ENCODE assay signal across 20 mouse cellular contexts in the genomic region with DNA sequence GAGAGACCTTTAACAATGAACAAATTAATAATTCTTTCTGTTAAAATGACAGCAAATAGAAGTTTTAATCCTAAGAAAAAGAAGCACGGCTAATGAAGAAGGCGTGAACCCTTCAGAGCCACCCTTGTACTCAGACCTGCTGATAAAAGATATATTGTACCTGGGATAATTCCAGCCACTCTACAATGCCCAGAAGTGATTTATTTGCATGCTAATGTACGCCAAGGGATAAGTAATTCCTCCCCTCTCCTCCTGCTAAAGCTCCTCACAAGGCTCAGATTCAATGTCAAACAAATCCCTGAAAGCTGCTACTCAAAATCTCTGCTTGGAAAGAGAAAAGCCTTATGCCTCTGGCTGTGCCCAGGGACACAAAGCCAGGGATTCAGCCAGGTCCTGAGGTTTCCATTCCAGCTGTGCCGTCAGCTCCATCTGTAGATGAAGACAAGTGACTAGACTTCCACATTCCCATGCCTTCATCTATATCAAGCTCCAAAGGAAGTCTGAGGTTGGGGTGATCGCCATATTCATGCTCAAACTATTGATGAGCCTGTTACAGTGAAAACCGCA.
DNase-seq lines count a peak whose midpoint lies in the region; ATAC-seq lines count a peak whose summit lies in the region.
"Had no signal": no experiment of that assay in that cellular context is flagged by ENCODE, and none has a peak within 500 bp of the region (broad histone marks: within the 10 kb centered on the region; RNA-seq: fewer than 3 reads in every experiment).

No protein-coding gene starts in this region.

- no peak overlapping the region for H3K4me2 ChIP-seq in midbrain, embryonic 11.5 days
- H3K4me2 ChIP-seq in midbrain, embryonic 15.5 days: no peak overlapping the region
- H3K4me2 ChIP-seq in neural tube, embryonic 14.5 days (ENCODE audit: low read depth, low read length): no peak overlapping the region
- H3K4me2 ChIP-seq in forebrain, embryonic 13.5 days: no peak overlapping the region
- H3K4me2 ChIP-seq: embryonic facial prominence, embryonic 13.5 days; forebrain, embryonic 12.5 days; heart, embryonic 13.5 days; hindbrain, embryonic 13.5 days had no signal

- H3K9me3 ChIP-seq in midbrain, embryonic 11.5 days (ENCODE audit: control insufficient read depth, low read length): no peaks in the 10 kb centered on the region
- no peaks in the 10 kb centered on the region for H3K9me3 ChIP-seq in midbrain, embryonic 15.5 days
- H3K9me3 ChIP-seq in neural tube, embryonic 14.5 days (ENCODE audit: control insufficient read depth, low read length): no peaks in the 10 kb centered on the region
- H3K9me3 ChIP-seq in forebrain, embryonic 13.5 days (replicated peaks): no peaks in the 10 kb centered on the region
- H3K9me3 ChIP-seq: embryonic facial prominence, embryonic 13.5 days; forebrain, embryonic 12.5 days; heart, embryonic 13.5 days; hindbrain, embryonic 13.5 days had no signal

- peak; percentile 48; the same call in 1 of the 2 replicates for ATAC-seq in midbrain, embryonic 11.5 days (ENCODE audit: low FRiP score)
- ATAC-seq in midbrain, embryonic 15.5 days (replicated peaks): peak; percentile 67; the same call in 1 of the 2 replicates
- ATAC-seq in neural tube, embryonic 14.5 days (ENCODE audit: low read depth): peak; percentile 66
- ATAC-seq in forebrain, embryonic 13.5 days: no peak
- ATAC-seq: forebrain, postnatal 0 days; hindbrain, postnatal 0 days had no signal

- no peak overlapping the region for H3K4me3 ChIP-seq in midbrain, embryonic 11.5 days (ENCODE audit: low read depth, low read length)
- H3K4me3 ChIP-seq in midbrain, embryonic 15.5 days: no peak overlapping the region
- H3K4me3 ChIP-seq in neural tube, embryonic 14.5 days (ENCODE audit: low read depth, low read length): no peak overlapping the region
- no peak overlapping the region for H3K4me3 ChIP-seq in forebrain, embryonic 13.5 days
- H3K4me3 ChIP-seq: embryonic facial prominence, embryonic 13.5 days; forebrain, embryonic 12.5 days; heart, embryonic 13.5 days; hindbrain, embryonic 13.5 days had no signal

- no peaks in the 10 kb centered on the region for H3K36me3 ChIP-seq in midbrain, embryonic 11.5 days (ENCODE audit: control insufficient read depth, insufficient read depth, low read length)
- H3K36me3 ChIP-seq in midbrain, embryonic 15.5 days (replicated peaks): no peaks in the 10 kb centered on the region
- no peaks in the 10 kb centered on the region for H3K36me3 ChIP-seq in neural tube, embryonic 14.5 days (ENCODE audit: control insufficient read depth, insufficient read depth, low read length)
- H3K36me3 ChIP-seq in forebrain, embryonic 13.5 days (ENCODE audit: poor library complexity, severe bottlenecking): no peaks in the 10 kb centered on the region
- H3K36me3 ChIP-seq: embryonic facial prominence, embryonic 13.5 days; forebrain, embryonic 12.5 days; heart, embryonic 13.5 days; hindbrain, embryonic 13.5 days had no signal

- no peak overlapping the region for H3K27ac ChIP-seq in midbrain, embryonic 11.5 days (ENCODE audit: low read depth, low read length)
- no peak overlapping the region; the same call in 1 of the 2 replicates for H3K27ac ChIP-seq in midbrain, embryonic 15.5 days
- no peak overlapping the region for H3K27ac ChIP-seq in neural tube, embryonic 14.5 days (ENCODE audit: low read depth, low read length)
- H3K27ac ChIP-seq in forebrain, embryonic 13.5 days: no peak overlapping the region
- H3K27ac ChIP-seq: embryonic facial prominence, embryonic 13.5 days; forebrain, embryonic 12.5 days; heart, embryonic 13.5 days; hindbrain, embryonic 13.5 days; hindbrain, postnatal 0 days had no signal

- H3K9ac ChIP-seq in midbrain, embryonic 11.5 days (ENCODE audit: low read length): no peak overlapping the region
- H3K9ac ChIP-seq in midbrain, embryonic 15.5 days: no peak overlapping the region
- H3K9ac ChIP-seq in neural tube, embryonic 14.5 days (replicated peaks; ENCODE audit: low read depth, low read length): no peak overlapping the region
- no peak overlapping the region for H3K9ac ChIP-seq in forebrain, embryonic 13.5 days
- H3K9ac ChIP-seq: embryonic facial prominence, embryonic 13.5 days; forebrain, embryonic 12.5 days; forebrain, postnatal 0 days; heart, embryonic 13.5 days; hindbrain, embryonic 13.5 days had no signal

- peak; percentile 23 for DNase-seq in mesoderm, embryonic 11.5 days (ENCODE audit: low read depth, low spot score)
- DNase-seq in midbrain, embryonic 11.5 days (ENCODE audit: low spot score, missing footprints): peak; percentile 84
- DNase-seq in gastrocnemius, postnatal 10 days: no peak
- no peak for DNase-seq in gastrocnemius, postnatal 36 days
- DNase-seq: adrenal gland, adult 2 months; adrenal gland, postnatal 25 days; cerebellum, adult 11-12 months; cerebellum, adult 9-10 months; cerebellum, postnatal 25 days; forebrain, postnatal 0 days; gastrocnemius, postnatal 25 days; heart, adult 11 months had no signal

- H3K27me3 ChIP-seq in midbrain, embryonic 11.5 days (ENCODE audit: control insufficient read depth, insufficient read depth, low read length): no peaks in the 10 kb centered on the region
- H3K27me3 ChIP-seq in midbrain, embryonic 15.5 days (replicated peaks): no peaks in the 10 kb centered on the region
- H3K27me3 ChIP-seq in neural tube, embryonic 14.5 days (ENCODE audit: control insufficient read depth, insufficient read depth, low read length): no peaks in the 10 kb centered on the region
- no peaks in the 10 kb centered on the region for H3K27me3 ChIP-seq in forebrain, embryonic 13.5 days
- H3K27me3 ChIP-seq: embryonic facial prominence, embryonic 13.5 days; forebrain, embryonic 12.5 days; heart, embryonic 13.5 days; hindbrain, embryonic 13.5 days had no signal

- 51% methylated on average over 6 of the region's 6 CpGs for WGBS in midbrain, embryonic 11.5 days
- 35% methylated on average over 6 of the region's 6 CpGs for WGBS in midbrain, embryonic 15.5 days
- WGBS in neural tube, embryonic 14.5 days: 52% methylated on average over 6 of the region's 6 CpGs
- 48% methylated on average over 6 of the region's 6 CpGs for WGBS in forebrain, embryonic 13.5 days

- intact Hi-C loops in gastrocnemius, postnatal 36 days (cut with DNase I): no loop called here

- peaks cover 5% of the 10 kb centered on the region; the same call in 1 of the 2 replicates for H3K4me1 ChIP-seq in midbrain, embryonic 11.5 days (ENCODE audit: control insufficient read depth, insufficient read depth, low read length)
- H3K4me1 ChIP-seq in midbrain, embryonic 15.5 days: peaks cover 5% of the 10 kb centered on the region; the same call in 1 of the 2 replicates
- H3K4me1 ChIP-seq in neural tube, embryonic 14.5 days (ENCODE audit: control insufficient read depth, insufficient read depth, low read length): 0 out of 2 replicates have a peak, but pooled peaks cover 3% of the 10 kb centered on the region
- no peaks in the 10 kb centered on the region for H3K4me1 ChIP-seq in forebrain, embryonic 13.5 days
- H3K4me1 ChIP-seq: embryonic facial prominence, embryonic 13.5 days; heart, embryonic 13.5 days; hindbrain, embryonic 13.5 days had no signal

Comparison
In these comparisons a context has a peak if more than half of its experiments do, and no peak if none do; other contexts are left out.
1. DNase-seq: peak in mesoderm, embryonic 11.5 days (single experiment) and midbrain, embryonic 11.5 days (single experiment); none in gastrocnemius, postnatal 10 days (single experiment) and gastrocnemius, postnatal 36 days (0 of 2).